Mouse (Mus musculus): ENCODE measurements around the gene Chic1. TPM values are rescaled to one million over a fixed set of nuclear protein-coding genes. Genes with fewer than 3 reads are reported as not detected.

Gene Chic1
- 10 to 100 TPM; 23.0 to 25.0 TPM for total RNA-seq (2021)
- long read RNA-seq, experiment 1, full-length matches to known transcripts, result 2 of 7 reads
- long read RNA-seq, experiment 1, partial matches to known transcripts, result 0 of 7 reads
- long read RNA-seq, experiment 1, other reads (novel, unspliced or antisense), result 5 of 7 reads
- long read RNA-seq, experiment 2, full-length matches to known transcripts, result 1 of 4 reads
- long read RNA-seq, experiment 2, partial matches to known transcripts, result 0 of 4 reads
- long read RNA-seq, experiment 2, other reads (novel, unspliced or antisense), result 3 of 4 reads

DNA sequence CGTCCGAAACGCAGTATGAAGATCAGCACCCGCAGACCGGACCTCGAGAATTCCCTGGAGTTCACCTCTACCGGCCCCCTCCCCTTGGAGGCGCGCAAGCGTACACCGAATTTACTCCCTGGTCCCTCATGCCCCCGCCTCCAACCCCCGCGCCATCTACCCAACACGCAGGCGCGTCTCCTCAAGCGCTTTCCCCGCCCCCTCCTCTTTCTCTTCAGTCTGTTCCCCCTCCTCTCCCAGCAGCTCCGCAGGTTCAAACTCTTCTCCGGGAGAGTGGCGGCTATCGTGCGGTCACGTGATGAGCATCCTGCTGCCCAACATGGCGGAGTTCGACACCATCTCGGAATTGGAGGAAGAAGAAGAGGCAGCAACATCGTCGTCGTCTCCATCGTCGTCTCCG, at the start of gene Chic1:
Chic1 (plus strand) TSS at position 190 of the 400 bp plus-strand sequence.
- DNase-seq (ENCODE audit: low spot score in 2 of 2), result peak; percentile 76 to 84

DNA sequence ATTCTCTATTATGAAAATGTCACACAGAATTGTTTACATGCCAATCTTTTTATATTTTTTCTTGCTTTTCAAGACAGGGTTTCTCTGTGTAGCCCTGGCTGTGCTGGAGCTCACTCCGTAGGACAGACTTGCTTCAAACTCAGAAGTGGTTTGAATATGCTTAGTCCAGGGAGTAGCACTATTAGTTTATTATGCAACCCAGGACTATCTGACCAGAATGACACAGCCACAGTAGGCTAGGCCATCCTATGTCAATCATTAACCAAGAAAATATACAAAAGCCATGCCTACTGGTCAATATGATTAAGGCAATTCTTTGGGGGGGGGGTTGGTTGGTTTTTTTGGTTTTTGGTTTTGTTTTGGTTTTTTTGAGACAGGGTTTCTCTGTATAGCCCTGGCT, 48.0 kb upstream of the Chic1 start:
- DNase-seq (ENCODE audit: low spot score in 2 of 2), result no peak

GRCm38 (mm10) chrX:103311723-103312122, 44.6 kb upstream of the Chic1 start:
- DNase-seq (ENCODE audit: low spot score in 2 of 2), result no peak

GRCm38 (mm10) chrX:103314146-103314545, 42.1 kb upstream of the Chic1 start:
- DNase-seq (ENCODE audit: low spot score in 2 of 2), result no peak

- no peak for DNase-seq (ENCODE audit: low spot score in 2 of 2)
These were observed 35.1 kb upstream of the Chic1 start, which contains the start of gene Cdx4 for GRCm38 (mm10) chrX:103321146-103321545. TSS of gene Cdx4 (plus strand) at chrX:103321398.

GRCm38 (mm10) chrX:103325900-103326299, 30.4 kb upstream of the Chic1 start:
- no peak for DNase-seq (ENCODE audit: low spot score in 2 of 2)

DNA sequence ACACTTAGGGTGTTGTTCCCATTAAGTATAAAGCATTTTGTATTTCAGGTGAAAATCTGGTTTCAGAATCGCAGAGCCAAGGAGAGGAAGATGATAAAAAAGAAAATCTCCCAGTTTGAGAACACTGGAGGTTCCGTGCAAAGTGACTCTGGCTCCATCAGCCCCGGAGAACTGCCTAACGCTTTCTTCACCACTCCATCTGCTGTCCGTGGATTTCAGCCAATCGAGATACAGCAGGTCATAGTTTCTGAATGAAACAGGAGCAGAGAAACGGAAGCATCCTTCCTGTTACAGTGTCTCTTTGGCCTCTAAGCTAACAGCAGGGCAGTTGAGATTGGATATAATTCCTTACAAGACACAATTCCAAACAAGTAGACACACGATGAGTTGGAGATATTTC, 26.9 kb upstream of the Chic1 start:
- DNase-seq (ENCODE audit: low spot score in 2 of 2), result no peak

- DNase-seq (ENCODE audit: low spot score in 2 of 2), result no peak
These were observed 25.0 kb upstream of the Chic1 start for GRCm38 (mm10) chrX:103331125-103331858.

DNA sequence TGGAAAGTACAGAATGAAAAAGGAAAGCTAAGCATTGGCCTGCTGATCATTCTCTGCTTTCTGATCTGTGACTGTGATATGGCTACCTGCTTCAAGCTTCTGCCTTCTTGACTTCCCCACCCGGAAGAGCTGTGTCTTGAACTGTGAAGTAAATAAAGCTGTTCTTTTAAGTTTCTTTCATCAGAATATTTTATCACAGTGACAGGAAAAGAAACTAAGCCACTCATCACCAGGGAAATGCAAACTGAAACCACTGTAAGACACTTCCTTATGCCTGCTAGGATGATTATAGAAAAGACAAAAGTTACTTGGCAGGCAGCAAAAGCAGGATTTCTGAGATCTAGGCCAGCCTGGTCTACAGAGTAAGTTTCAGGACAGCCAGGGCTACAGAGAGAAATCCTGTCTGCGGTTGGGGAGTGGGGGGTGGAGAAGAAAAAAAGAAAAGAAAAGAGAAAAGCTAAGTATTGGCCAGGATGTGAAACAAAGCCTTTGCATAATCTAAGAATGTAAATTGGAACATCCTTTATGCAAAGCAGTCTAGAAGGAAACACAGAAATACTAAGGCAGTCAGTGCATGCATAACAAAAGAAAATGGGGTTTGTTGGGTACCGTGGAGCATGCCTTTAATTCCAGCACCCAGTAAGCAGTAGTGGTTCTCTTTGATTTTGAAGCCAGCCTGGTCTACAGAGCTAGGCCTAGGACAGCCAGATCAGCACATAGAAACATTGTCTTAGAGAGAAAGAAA, 14.7 kb upstream of the Chic1 start:
- DNase-seq (ENCODE audit: low spot score in 2 of 2), result no peak

DNA sequence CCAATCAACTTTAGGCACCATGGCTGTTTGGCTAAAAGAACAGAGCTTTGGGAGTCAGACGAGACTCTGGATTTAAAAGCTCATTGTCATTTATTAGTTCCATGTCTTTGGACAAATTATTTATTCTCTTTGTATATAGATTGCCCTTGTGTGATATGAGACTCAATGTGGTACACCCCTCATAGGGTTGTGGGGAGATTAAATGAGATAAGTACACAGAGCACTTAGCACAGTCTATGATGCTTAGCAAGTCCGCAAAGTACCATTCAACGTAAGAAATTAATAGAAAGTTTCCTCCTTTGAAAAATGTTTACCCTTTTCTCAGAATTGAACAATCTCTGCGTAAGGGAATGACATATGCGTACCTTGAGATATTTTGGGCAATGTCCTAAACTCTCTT, 492 bp upstream of the Chic1 start:
- DNase-seq (ENCODE audit: low spot score in 2 of 2), result no peak

DNA sequence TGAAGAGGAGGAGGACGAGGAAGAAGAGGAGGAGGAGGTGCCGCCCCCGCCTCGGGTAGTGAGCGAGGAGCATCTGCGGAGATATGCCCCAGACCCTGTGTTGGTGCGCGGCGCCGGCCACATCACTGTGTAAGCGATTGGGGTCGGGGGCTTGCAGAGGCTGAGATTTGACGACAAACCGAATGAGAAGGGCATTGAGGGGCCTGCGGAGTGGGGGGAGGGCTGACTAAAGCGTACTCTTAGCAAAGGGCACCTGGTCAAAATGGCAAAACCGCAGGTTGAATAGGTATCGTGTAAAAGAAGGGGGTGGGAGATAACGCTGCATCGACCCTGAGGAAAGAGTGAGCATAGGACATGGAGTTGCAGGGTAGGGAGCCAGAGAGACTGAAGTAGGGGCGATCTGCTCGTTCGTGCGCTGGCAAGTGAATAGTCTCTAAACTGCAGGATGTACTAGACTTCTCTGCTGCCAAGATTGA, 523 bp downstream of the Chic1 start:
- peak in 1 of 2 experiments; percentile 5 for DNase-seq (ENCODE audit: low spot score in 2 of 2)

- DNase-seq (ENCODE audit: low spot score in 2 of 2), result no peak
These were observed 9.9 kb downstream of the Chic1 start for GRCm38 (mm10) chrX:103366201-103366600.

DNA sequence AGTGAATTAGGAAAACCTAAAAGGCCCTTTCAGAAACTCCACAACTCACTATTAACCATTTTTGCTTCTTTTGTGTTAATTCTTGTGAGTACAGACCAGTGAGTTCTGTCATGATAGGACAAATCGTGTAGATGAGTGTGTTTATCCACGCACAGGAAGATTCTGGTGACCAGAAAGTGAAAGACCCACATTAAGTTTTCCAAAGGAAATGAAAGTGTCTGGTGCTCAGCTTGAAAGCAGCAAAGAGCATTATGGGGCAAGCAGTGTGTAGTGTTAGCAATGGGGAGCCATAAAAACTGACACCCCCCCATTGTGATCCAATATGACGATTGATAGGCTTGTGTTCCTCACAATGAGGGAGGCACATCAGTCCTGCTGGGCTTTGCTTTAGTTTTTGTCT, 12.4 kb downstream of the Chic1 start:
- DNase-seq (ENCODE audit: low spot score in 2 of 2), result no peak

DNA sequence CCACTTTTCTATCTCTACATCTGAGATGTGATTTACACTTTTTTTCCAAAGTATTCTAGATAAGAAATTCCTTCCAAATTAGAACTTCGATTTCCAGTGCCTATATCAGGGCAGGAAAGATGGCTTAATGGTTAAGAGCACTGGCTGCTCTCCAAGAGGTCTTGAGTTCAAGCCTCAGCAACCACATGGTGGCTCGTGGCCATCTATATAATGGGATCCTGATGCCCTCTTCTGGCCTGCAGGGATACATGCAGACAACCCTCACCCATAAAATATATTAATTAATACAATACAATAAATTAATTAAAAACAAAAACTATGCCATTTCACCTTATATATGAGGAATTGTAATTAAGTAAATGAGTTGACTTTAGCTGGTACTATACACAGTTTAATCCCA, 14.9 kb downstream of the Chic1 start:
- DNase-seq (ENCODE audit: low spot score in 2 of 2), result no peak

GRCm38 (mm10) chrX:103371627-103372026, 15.4 kb downstream of the Chic1 start:
- no peak for DNase-seq (ENCODE audit: low spot score in 2 of 2)

DNA sequence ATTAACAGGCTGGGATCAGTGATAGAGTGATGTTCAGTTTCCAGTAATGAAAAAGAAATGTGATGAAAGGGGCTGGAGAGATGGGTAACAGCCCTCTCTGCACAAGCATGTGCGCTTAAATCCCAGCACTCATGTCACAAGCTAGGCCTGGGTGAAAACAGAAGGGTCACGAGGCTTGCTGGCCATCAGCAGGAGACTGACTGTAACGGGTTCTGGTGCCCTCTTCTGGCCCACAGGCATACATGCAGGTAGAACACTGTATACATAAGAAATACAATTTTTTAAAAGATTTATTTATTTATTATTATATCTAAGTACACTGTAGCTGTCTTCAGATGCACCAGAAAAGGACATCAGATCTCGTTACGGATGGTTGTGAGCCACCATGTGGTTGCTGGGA, 18.0 kb downstream of the Chic1 start:
- DNase-seq (ENCODE audit: low spot score in 2 of 2), result no peak

DNA sequence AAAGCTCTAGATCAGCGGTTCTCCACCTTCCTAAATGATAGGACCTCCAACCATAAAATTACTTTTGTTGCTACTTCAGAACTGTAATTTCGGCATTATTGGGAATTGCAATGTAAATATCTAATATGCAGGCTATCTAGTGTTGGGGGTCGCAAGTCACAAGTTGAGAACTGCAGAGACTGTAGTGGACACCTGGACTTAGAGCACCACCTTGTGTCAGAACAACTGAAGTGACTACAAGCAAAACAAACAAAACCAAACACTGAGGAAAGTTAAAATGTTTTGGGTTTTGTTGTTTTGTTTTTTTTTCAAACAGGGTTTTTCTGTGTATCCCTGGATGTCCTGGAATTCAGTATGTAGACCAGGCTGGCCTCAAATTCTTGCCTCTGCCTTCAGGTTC, 28.3 kb downstream of the Chic1 start:
- no peak for DNase-seq (ENCODE audit: low spot score in 2 of 2)

GRCm38 (mm10) chrX:103388131-103388530, 31.9 kb downstream of the Chic1 start:
- DNase-seq (ENCODE audit: low spot score in 2 of 2), result no peak

GRCm38 (mm10) chrX:103393841-103394240, 37.6 kb downstream of the Chic1 start:
- DNase-seq (ENCODE audit: low spot score in 2 of 2), result no peak

GRCm38 (mm10) chrX:103405021-103405420, 48.7 kb downstream of the Chic1 start:
- no peak for DNase-seq (ENCODE audit: low spot score in 2 of 2)

GRCm38 (mm10) chrX:103414167-103414566, 57.9 kb downstream of the Chic1 start, which contains the start of gene Tsx:
TSS of gene Tsx (plus strand) at chrX:103414467.
- DNase-seq (ENCODE audit: low spot score in 2 of 2), result no peak

DNA sequence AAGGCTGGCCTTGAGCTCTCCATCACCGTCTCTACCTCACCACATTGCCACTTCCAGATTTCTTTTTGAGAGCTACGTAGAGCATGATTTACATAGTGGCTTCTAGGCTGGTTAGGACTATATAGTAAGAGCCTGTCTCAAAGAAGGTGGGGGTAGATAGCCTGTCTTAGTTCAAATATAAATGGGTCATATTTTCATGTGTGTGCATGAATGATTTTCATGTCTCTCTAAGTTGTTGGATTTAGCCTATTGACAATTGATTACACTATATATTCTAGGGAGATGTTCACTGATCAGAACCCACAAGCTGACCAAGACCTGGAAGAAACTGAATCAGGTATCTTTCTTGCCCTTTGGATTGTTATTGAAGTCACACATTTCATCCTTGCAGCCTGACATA, 65.4 kb downstream of the Chic1 start, which contains the start of gene Gm26992:
Gm26992 (plus strand) TSS at position 301 of the 400 bp plus-strand sequence.
- no peak for DNase-seq (ENCODE audit: low spot score in 2 of 2)
